8 mouse cellular contexts compared by ENCODE assay signal in genomic region chr3:9520728-9521054, GRCm38 (mm10).
DNase-seq lines count a peak whose midpoint lies in the region; ATAC-seq and TF ChIP-seq lines count a peak whose summit lies in the region.

No protein-coding gene starts in this region.

- no peaks in the 10 kb centered on the region for H3K27me3 ChIP-seq in liver, embryonic 11.5 days (replicated peaks; ENCODE audit: control insufficient read depth, insufficient read depth, low read length)
- H3K27me3 ChIP-seq in embryonic facial prominence, embryonic 13.5 days = no peaks in the 10 kb centered on the region
- H3K27me3 ChIP-seq in hindbrain, postnatal 0 days (ENCODE audit: insufficient read depth, low read length) = no peaks in the 10 kb centered on the region
- no peaks in the 10 kb centered on the region for H3K27me3 ChIP-seq in neural tube, embryonic 13.5 days

- 50% methylated on average over 7 of the region's 7 CpGs for WGBS in liver, embryonic 11.5 days
- WGBS in embryonic facial prominence, embryonic 13.5 days = 30% methylated on average over 7 of the region's 7 CpGs
- WGBS in hindbrain, postnatal 0 days = 31% methylated on average over 7 of the region's 7 CpGs
- 34% methylated on average over 7 of the region's 7 CpGs for WGBS in neural tube, embryonic 13.5 days

- H3K36me3 ChIP-seq in liver, embryonic 11.5 days (ENCODE audit: control insufficient read depth, insufficient read depth, low read length) = no peaks in the 10 kb centered on the region
- no peaks in the 10 kb centered on the region for H3K36me3 ChIP-seq in embryonic facial prominence, embryonic 13.5 days
- no peaks in the 10 kb centered on the region for H3K36me3 ChIP-seq in hindbrain, postnatal 0 days (ENCODE audit: insufficient read depth, low read length)
- no peaks in the 10 kb centered on the region for H3K36me3 ChIP-seq in neural tube, embryonic 13.5 days

- no peak overlapping the region for H3K4me3 ChIP-seq in liver, embryonic 11.5 days (ENCODE audit: low read depth, low read length)
- no peak overlapping the region for H3K4me3 ChIP-seq in embryonic facial prominence, embryonic 13.5 days
- no peak overlapping the region for H3K4me3 ChIP-seq in hindbrain, postnatal 0 days (ENCODE audit: low read length)
- no peak overlapping the region for H3K4me3 ChIP-seq in neural tube, embryonic 13.5 days

- no peak for ATAC-seq in liver, embryonic 11.5 days (replicated peaks; ENCODE audit: low FRiP score)
- ATAC-seq in embryonic facial prominence, embryonic 13.5 days (ENCODE audit: insufficient number of reproducible peaks, insufficient read depth, low FRiP score, low TSS enrichment, low read depth) = no peak
- no peak for ATAC-seq in hindbrain, postnatal 0 days
- peak; percentile 3; the same call in 1 of the 2 replicates for ATAC-seq in neural tube, embryonic 13.5 days (ENCODE audit: low read depth)

- peaks cover 21% of the 10 kb centered on the region for H3K4me1 ChIP-seq in liver, embryonic 11.5 days (replicated peaks; ENCODE audit: control insufficient read depth, insufficient read depth, low read length)
- peaks cover 79% of the 10 kb centered on the region for H3K4me1 ChIP-seq in embryonic facial prominence, embryonic 13.5 days
- H3K4me1 ChIP-seq in hindbrain, postnatal 0 days (ENCODE audit: insufficient read depth, low read length) = peaks cover 23% of the 10 kb centered on the region
- H3K4me1 ChIP-seq in neural tube, embryonic 13.5 days (replicated peaks) = peaks cover 65% of the 10 kb centered on the region

- H3K27ac ChIP-seq in liver, embryonic 11.5 days (ENCODE audit: low read depth, low read length) = peak overlapping the region; percentile 60
- H3K27ac ChIP-seq in embryonic facial prominence, embryonic 13.5 days = peak overlapping the region; percentile 89
- peak overlapping the region; percentile 82 for H3K27ac ChIP-seq in hindbrain, postnatal 0 days
- peak overlapping the region; percentile 78 for H3K27ac ChIP-seq in neural tube, embryonic 13.5 days (replicated peaks)

- no peak overlapping the region for H3K9ac ChIP-seq in liver, embryonic 11.5 days (ENCODE audit: low read depth, low read length)
- no peak overlapping the region for H3K9ac ChIP-seq in embryonic facial prominence, embryonic 13.5 days
- H3K9ac ChIP-seq in hindbrain, postnatal 0 days (replicated peaks; ENCODE audit: low read length) = no peak overlapping the region
- H3K9ac ChIP-seq in neural tube, embryonic 13.5 days = no peak overlapping the region

- H3K4me2 ChIP-seq in liver, embryonic 11.5 days = peak overlapping the region; percentile 31
- peak overlapping the region; percentile 42 for H3K4me2 ChIP-seq in embryonic facial prominence, embryonic 13.5 days
- no peak overlapping the region for H3K4me2 ChIP-seq in hindbrain, postnatal 0 days (ENCODE audit: low read depth, low read length)
- peak overlapping the region; percentile 33 for H3K4me2 ChIP-seq in neural tube, embryonic 13.5 days

- no peaks in the 10 kb centered on the region for H3K9me3 ChIP-seq in liver, embryonic 11.5 days (ENCODE audit: control insufficient read depth, low read length)
- H3K9me3 ChIP-seq in embryonic facial prominence, embryonic 13.5 days = no peaks in the 10 kb centered on the region
- no peaks in the 10 kb centered on the region for H3K9me3 ChIP-seq in hindbrain, postnatal 0 days (ENCODE audit: low read length)
- no peaks in the 10 kb centered on the region for H3K9me3 ChIP-seq in neural tube, embryonic 13.5 days

- DNase-seq in liver, embryonic 11.5 days (ENCODE audit: low spot score) = no peak
- DNase-seq in liver = no peak
- DNase-seq in hindbrain, postnatal 0 days (ENCODE audit: low spot score) = no peak
- DNase-seq in Muller cell, postnatal 12 days (ENCODE audit: inconsistent ontology term) = no peak
- DNase-seq in cerebellum, adult 11 months = no peak
- DNase-seq in frontal cortex, adult 2 months (ENCODE audit: extremely low spot score in 1 of 2, low spot score in 1 of 2) = no peak

- no peak for TF ChIP-seq CTCF in hindbrain, postnatal 0 days (IDR thresholded peaks at IDR 0.05; ENCODE audit: low read depth)
